Mouse (Mus musculus) ES-CJ7 (cell line): ENCODE measurements at regions not wholly inside any gene's neighbourhood (a gene's known extent, or its start where the extent isn't known, plus 50 kb on each side); places are given as distances from the start of the nearest gene placed in this dataset.
A peak's percentile ranks its signal among the peaks of the same experiment; 100 is the strongest.

ENCODE experiments used
- DNase-seq: peaks from one replicate; pipeline ENCODE4 v3.0.0; 2011; ENCODE audit warnings: low read depth, low spot score

DNA sequence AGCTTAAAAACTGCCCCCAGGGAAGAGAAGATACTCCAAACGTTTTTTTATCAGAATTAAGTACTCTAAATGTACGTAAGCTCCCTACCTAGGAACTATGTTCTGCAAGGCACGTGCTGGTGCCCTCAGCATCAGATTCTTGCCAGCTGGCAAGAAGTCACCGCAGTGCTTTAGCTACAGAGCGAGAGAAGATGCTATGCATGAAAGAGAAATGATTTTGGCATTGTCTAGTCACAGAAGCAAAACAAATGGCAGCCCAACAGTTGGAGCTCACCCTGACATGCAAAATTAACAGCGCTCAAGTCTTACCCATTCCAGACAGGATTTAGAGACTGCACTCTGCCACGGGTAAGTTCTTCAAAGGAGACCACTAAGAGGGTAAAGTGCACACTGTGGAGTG is 311.5 kb downstream of the Glrx3 start:
- DNase-seq = no peak

DNA sequence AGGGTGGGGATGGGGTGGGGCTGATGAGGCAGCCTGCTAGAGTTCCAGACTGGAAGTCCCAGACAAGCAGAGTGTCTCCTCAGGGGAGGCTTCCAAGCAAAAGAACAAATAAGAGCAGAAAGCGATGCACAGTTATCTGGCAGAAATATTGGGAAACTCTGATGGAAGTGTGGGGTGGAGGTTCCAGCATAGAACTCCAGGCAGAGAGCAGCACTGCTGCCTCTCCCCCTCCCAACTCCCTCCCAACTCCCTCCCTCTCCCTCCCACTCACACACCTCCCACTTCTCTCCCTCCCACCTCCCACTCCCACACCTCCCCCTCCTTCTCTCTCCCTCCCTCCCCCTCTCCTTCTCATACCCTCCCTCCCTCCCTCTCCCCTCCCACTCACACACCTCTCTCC is 313.3 kb downstream of the Glrx3 start:
- DNase-seq = peak; percentile 9

DNA sequence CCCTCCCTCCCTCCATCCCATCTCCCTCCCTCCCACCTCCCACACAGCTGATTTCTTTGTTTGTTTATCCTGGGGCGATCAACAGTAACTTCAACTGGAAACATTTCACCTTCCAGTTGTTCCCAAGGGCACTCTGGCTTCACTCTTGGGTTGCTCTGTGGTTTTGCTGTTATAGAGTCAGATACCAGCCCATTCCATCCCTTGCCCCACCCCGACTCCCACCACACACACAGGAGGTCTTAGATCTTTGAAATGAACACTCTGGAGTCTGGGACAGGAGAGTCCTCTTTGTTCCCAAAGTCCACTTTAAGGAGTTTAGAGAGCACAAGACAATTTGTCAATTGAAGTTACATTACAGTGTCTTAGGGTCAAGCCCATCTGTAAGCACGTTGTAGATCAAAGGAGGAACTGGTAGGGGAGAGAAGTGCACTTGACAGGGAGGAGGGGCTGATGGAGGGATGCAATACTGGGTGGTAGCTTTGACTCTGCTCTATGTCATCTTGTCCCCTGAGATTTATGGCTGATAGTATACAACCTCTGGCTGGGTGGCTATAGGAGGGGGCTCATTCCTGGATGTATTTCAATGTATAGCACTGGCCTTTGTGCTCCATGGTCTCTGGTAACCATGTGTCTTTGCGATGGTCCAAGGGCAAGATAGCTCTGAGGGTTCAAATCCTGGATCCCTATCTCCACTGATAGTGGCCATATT is 313.9 kb downstream of the Glrx3 start:
- peak; percentile 39 for DNase-seq

- no peak for DNase-seq
Measured at GRCm38 (mm10) chr7:137765961-137766360, 328.5 kb downstream of the Glrx3 start.

GRCm38 (mm10) chr7:137766721-137767120 is 329.3 kb downstream of the Glrx3 start:
- DNase-seq = no peak

DNA sequence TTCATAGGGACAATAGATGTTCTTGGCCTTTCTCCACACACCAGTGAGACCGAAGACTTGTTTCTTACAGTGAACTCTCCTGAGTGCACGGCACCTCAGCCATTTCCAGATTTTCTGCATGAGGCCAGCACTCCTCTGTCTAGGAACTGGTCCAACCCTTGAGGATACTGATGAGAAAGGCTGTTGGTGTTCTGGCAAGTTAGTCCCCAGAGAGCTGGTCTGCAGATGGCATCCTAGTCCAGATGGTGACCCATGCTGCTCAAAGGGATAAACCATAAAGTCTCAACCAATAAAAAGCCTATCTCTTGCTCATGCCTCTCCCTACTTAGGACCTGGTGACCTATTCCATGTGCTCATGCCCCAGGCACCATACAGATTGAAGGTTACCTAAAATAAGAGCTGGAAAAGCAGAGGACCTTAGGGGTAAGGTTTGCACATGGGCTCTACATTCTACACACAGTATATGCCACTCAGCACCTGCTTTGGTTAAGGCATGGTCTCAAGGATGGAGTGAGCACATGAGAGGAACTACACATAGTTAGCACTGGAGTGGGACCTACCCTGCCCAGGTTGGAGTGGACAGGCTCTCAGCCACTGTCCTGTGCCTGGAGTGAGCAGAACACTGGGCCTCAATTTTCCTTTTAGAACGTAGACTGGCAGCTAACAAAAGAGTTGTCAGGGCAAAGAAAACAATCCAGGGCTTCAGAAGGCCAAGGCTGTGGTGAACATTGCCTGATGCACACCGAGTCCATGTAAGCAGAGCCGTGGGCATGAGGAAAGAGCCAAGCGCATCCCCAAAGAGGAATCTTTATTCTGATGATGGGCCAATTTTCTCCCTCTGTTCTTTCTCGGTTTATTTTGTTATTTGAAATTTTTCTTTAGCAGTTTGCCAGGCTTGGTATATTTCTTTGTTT is 335.9 kb downstream of the Glrx3 start:
- DNase-seq = no peak

GRCm38 (mm10) chr7:137773965-137774310 is 336.5 kb downstream of the Glrx3 start:
- no peak for DNase-seq

DNA sequence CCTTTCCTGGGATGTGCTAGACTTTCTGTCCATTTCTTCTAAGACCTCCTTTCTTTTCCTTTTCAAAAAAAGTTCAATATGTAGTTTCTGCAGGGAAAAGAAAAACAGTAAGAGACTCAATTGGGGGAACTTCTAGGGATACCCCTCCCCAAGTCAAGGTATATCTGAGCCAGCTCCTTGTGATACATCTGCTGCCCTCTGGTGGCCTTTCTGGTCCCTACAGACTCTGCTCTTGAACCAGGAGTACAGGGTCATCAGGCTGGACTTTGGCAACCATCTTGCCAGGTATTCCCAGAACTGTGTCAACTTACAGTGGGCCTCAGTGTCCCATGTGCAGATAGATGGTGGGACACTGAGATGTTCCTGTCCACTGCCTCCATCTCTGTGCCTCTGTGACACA is 346.5 kb downstream of the Glrx3 start:
- DNase-seq = peak; percentile 57

DNA sequence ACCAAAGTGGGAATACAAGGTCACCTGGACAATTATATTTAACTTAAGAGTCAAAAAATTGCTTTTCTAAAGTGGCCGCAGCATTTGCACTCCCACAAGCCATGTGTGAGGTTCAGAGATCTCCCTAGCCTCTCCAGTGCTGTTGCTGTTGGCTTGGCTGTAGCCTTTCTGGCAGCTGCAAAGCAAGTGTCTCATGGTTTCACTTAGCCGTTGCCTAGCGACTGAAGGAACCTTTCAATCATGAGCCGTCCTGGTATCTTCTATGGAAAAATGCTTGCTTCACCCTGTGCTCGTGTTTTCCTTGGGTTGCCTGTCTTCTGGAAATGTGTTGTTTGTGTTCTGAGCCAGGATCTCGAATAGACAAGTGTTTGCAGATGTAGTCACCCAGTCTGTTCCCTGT is 367.9 kb downstream of the Glrx3 start:
- DNase-seq = no peak

GRCm38 (mm10) chr7:137812839-137813238 is 375.4 kb downstream of the Glrx3 start:
- DNase-seq = no peak

DNA sequence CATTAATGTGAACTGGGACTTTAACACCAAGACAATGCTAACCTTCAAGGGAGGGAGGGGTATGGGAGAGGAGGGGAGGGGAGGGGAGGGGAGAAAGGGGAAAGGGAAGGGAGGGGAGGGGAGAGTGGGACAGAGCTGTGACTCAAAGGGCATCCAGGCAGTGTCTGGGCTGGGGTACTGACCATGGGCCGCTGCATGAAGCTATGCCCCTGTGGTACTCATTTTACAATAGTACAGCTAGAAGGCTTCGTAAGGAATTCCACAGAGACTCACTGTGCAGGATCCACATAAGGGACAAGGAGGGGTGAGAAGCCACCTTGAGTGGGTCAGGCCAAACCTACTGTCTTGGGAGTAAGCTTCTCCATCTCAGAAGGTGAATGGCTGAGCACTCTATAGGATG is 403.1 kb downstream of the Glrx3 start:
- no peak for DNase-seq

DNA sequence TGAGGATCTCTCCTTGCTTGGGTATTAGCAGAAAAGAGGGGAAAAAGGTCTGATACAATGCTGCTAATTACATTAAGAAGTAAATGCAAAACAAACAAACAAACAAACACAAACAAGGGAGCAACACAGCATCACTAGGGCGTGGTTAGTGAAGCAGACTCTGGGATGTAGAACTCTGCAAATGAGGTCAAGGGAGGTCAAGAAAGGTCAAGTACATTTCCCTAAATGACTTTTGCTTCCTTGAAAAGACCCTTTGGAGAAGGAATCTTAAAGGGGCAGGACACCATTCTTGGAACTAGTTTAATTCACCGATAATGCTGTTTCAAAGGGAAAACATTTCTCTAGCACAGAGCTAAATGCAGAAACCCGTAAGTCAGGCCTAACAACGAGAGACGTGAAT is 403.6 kb downstream of the Glrx3 start:
- DNase-seq = peak; percentile 21

- DNase-seq = no peak
Measured at GRCm38 (mm10) chr7:137841456-137842100, 404.2 kb downstream of the Glrx3 start.

DNA sequence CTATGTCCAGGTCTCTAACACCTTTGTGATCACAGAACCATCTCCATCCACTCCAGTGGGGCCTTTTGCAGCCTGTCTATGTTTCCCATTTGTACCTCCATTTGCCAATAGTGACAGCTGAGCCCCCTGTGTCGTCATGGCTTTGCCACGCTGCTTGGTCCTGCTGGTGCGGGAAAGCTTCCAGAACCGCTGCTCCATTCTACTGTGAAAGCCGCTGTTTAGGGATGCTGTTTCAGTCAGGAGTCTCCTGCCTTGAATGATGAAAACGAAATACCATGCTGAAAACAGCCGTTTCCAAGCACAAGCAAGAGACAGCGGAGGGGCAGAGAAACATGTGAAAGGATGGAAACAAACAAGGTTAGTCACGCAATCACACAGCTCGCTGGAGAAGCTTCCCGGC is 410.4 kb downstream of the Glrx3 start:
- DNase-seq = no peak

DNA sequence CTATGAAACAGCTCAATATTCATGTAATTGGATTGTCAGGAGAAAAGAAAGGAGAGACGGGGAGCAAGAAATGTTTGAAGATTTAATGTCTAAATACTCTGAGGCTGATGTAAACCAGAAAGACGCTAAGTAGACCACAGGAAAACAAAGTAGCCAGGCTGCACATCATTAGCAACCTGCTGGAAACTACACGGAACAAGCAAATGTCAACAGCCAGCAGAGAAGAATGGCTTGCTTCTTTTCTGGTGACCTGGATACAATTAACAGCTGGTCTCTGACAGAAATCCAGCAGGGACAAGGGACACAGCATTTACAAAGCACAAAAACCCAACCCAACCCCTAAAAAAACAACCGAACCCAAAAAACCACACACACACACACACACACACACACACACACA is 413.6 kb downstream of the Glrx3 start:
- DNase-seq = no peak

GRCm38 (mm10) chr7:137859681-137860080 is 422.3 kb downstream of the Glrx3 start:
- DNase-seq = no peak

DNA sequence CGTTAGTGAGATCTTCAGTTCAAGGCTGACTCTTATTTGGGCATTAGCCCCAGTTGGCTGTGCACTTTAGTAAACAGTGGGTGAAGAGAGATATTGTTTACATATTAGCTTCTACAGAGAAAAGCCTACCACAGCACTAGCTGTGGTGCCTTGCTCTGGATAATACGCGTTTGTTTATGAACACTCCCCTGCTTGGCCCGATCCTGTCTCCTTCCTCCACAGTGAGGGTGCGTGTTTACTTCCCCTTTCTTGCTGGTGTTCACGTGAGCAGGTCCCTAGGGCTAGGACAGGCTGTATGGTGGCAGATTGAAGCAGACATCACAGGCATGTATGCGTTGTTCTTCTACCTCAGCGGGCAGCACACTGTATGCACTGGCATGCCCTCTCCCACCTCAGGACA is 423.1 kb downstream of the Glrx3 start:
- no peak for DNase-seq

GRCm38 (mm10) chr7:137864912-137865311 is 427.5 kb downstream of the Glrx3 start:
- no peak for DNase-seq

DNA sequence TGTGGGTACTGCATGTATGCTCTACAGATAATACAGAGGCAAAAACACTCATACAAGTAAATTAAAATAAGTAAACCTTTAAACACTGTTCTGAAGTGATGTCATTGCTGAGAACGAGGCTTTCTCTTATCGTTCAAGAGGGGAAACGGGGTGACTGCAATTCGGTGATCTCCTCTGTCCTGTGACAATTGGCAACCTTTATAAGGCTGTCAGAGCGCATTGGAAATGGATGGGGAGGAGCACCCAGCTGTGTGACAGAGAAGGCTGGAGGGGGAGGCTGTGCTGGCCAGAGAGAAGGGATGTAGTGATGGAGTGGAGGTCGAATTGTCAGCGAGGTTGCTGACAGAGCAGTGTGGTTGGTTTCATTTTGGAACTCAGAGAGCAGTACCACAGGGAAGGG is 428.0 kb downstream of the Glrx3 start:
- DNase-seq = no peak

GRCm38 (mm10) chr7:137866880-137867279 is 429.5 kb downstream of the Glrx3 start:
- DNase-seq = no peak

- no peak for DNase-seq
Measured at GRCm38 (mm10) chr7:137868501-137868900, 431.1 kb downstream of the Glrx3 start.

GRCm38 (mm10) chr7:137875306-137875705 is 437.9 kb downstream of the Glrx3 start:
- no peak for DNase-seq

DNA sequence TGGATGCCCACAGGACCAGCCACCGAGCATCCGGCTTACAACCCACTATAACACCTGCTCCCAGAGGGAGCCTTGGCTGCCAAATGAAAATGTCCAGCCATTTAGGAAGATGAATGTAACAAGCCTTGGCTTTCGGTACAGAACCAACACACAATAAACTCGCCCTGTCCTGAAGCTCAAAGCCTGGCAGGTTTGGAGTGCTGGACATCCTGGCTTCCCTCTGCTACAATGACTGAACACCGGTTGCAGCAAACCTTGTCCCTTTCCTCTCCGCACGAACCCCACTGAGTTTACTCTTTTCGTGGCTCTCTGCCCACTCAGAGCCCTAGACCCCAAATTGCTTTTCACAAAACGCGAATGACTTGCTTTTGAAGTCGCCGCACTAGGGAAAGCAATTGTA is 441.9 kb downstream of the Glrx3 start:
- DNase-seq = no peak
